ENCODE assay signal across 14 mouse cellular contexts in the genomic region with DNA sequence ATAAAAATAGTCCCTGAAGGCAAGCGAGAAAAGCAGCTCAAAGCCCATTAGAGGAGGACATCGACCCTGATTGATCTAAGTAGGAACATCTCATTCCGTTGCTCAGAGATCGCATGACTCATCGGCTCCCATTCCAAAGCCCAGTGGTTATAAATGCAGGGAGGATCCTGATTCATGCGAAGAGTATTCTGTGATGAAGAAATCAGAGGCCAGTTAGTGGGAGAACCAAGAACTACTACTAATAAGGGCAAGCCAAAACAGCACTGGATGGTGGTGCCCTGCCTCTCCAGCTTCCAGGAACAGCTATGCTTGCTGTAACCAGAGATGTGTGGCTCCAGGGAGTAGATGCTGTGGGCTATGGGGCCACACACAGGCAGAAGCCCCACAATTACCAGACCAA.
DNase-seq lines count a peak whose midpoint lies in the region; ATAC-seq and TF ChIP-seq lines count a peak whose summit lies in the region.
"Had no signal": no experiment of that assay in that cellular context is flagged by ENCODE, and none has a peak within 500 bp of the region (broad histone marks: within the 10 kb centered on the region; RNA-seq: fewer than 3 reads in every experiment).

No protein-coding gene starts in this region.

- DNase-seq in heart, adult 9 months (ENCODE audit: low spot score in 2 of 2), result peak; percentile 35 to 41
- DNase-seq in urinary bladder, postnatal 36 days (ENCODE audit: low spot score in 2 of 2), result peak; percentile 30 to 53
- DNase-seq in urinary bladder, postnatal 10 days (ENCODE audit: low spot score), result no peak
- DNase-seq in gastrocnemius, adult 8-10 months (ENCODE audit: low spot score in 2 of 2), result peak; percentile 20 to 23
- peak; percentile 25 for DNase-seq in stomach, postnatal 0 days (ENCODE audit: low spot score)
- DNase-seq in spleen, postnatal 4 days (ENCODE audit: low spot score in 2 of 2), result no peak
- no peak for DNase-seq in kidney, postnatal 25 days
- DNase-seq: cerebellum, postnatal 14 days; kidney, postnatal 36 days; left cerebral cortex, postnatal 4 days had no signal

- peaks cover 15% of the 10 kb centered on the region for H3K4me1 ChIP-seq in heart, embryonic 11.5 days (ENCODE audit: control insufficient read depth, insufficient read depth, low read length)
- H3K4me1 ChIP-seq in stomach, postnatal 0 days (replicated peaks; ENCODE audit: control insufficient read depth, insufficient read depth), result no peaks in the 10 kb centered on the region

- 59% methylated on average over 6 of the region's 6 CpGs for WGBS in heart, embryonic 11.5 days (ENCODE audit: insufficient replicate concordance)
- 36% methylated on average over 6 of the region's 6 CpGs for WGBS in stomach, postnatal 0 days

- H3K9me3 ChIP-seq in heart, embryonic 11.5 days (replicated peaks; ENCODE audit: control insufficient read depth, low read length), result no peaks in the 10 kb centered on the region
- no peaks in the 10 kb centered on the region for H3K9me3 ChIP-seq in stomach, postnatal 0 days (ENCODE audit: control insufficient read depth, low read length)
- H3K9me3 ChIP-seq: hindbrain, embryonic 12.5 days; neural tube, embryonic 12.5 days had no signal

- H3K9ac ChIP-seq in heart, embryonic 11.5 days (ENCODE audit: low read depth, low read length), result no peak overlapping the region
- no peak overlapping the region for H3K9ac ChIP-seq in stomach, postnatal 0 days (ENCODE audit: low read length)
- H3K9ac ChIP-seq: hindbrain, embryonic 12.5 days; neural tube, embryonic 12.5 days had no signal

- no peak overlapping the region for H3K27ac ChIP-seq in heart, embryonic 11.5 days (ENCODE audit: low read depth, low read length)
- H3K27ac ChIP-seq in stomach, postnatal 0 days (replicated peaks), result no peak overlapping the region
- H3K27ac ChIP-seq: hindbrain, embryonic 12.5 days; neural tube, embryonic 12.5 days had no signal

- ATAC-seq in heart, embryonic 11.5 days (replicated peaks; ENCODE audit: insufficient number of reproducible peaks, low FRiP score, low TSS enrichment), result no peak
- peak; percentile 85 for ATAC-seq in stomach, postnatal 0 days (ENCODE audit: low FRiP score, low TSS enrichment)

- TF ChIP-seq CTCF in stomach, postnatal 0 days (IDR thresholded peaks at IDR 0.05; ENCODE audit: low read depth), result no peak

- no peaks in the 10 kb centered on the region for H3K27me3 ChIP-seq in heart, embryonic 11.5 days (ENCODE audit: control insufficient read depth, insufficient read depth, low read length)
- H3K27me3 ChIP-seq in stomach, postnatal 0 days (ENCODE audit: control insufficient read depth, insufficient read depth, low read length), result no peaks in the 10 kb centered on the region
- H3K27me3 ChIP-seq: hindbrain, embryonic 12.5 days; neural tube, embryonic 12.5 days had no signal

- no peak overlapping the region for H3K4me3 ChIP-seq in heart, embryonic 11.5 days (ENCODE audit: low read depth, low read length)
- H3K4me3 ChIP-seq in stomach, postnatal 0 days (ENCODE audit: low read depth, low read length), result no peak overlapping the region
- H3K4me3 ChIP-seq: erythroblast, embryonic 14.5 days; hindbrain, embryonic 12.5 days; neural tube, embryonic 12.5 days had no signal

- no peaks in the 10 kb centered on the region for H3K36me3 ChIP-seq in heart, embryonic 11.5 days (ENCODE audit: control insufficient read depth, insufficient read depth, low read length)
- H3K36me3 ChIP-seq in stomach, postnatal 0 days (ENCODE audit: control insufficient read depth, insufficient read depth, low read length), result no peaks in the 10 kb centered on the region
- H3K36me3 ChIP-seq: hindbrain, embryonic 12.5 days; neural tube, embryonic 12.5 days had no signal

- TF ChIP-seq EP300 in stomach, postnatal 0 days (optimal IDR thresholded peaks at IDR 0.05), result no peak

- no peak overlapping the region for H3K4me2 ChIP-seq in heart, embryonic 11.5 days
- H3K4me2 ChIP-seq in stomach, postnatal 0 days (replicated peaks; ENCODE audit: low read depth), result no peak overlapping the region
- H3K4me2 ChIP-seq: hindbrain, embryonic 12.5 days; neural tube, embryonic 12.5 days had no signal

Comparison
In these comparisons a context has a peak if more than half of its experiments do, and no peak if none do; other contexts are left out.
1. DNase-seq: peak in heart, adult 9 months (2 of 2), urinary bladder, postnatal 36 days (2 of 2), gastrocnemius, adult 8-10 months (2 of 2) and stomach, postnatal 0 days (single experiment); none in urinary bladder, postnatal 10 days (single experiment), spleen, postnatal 4 days (0 of 2) and kidney, postnatal 25 days (0 of 2).